Mouse (Mus musculus): Measurements from ENCODE around the gene Ndufv1.
"Not testable (repeated sequence)": the region's sequence is repeated elsewhere in the genome, so short reads cannot be mapped to it uniquely, and the experiment has no call there.

Ndufv1 gene

DNA sequence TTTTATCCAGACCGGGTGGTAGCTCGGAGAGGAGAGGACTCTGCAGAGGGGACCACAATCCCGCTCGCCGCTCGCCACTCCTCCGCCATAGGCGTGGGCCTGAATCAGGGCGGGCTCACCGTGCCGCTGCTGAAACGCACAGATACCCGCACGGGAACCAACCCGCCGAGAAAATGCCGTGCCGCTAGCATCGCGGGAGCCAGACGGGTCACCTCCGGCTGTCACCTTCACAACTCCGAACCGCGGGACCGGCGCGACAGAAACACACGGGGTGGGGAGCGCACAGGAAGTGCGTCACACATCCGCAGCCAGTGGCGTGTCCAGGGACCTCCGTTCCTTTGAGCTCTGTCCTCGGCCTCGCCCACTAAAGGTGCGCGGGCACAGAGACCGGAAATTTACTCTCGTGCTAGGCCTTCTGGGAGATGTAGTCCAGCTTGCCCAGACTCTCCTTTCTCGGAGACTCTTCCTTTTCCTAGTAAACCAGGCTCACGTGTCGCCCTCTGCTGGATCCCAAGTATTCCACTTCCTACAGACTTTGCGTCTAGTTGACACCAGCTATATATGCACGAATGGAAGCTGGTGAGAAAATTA lies at the start of gene Ndufv1:
Ndufv1 (minus strand) TSS at position 375 of the 591 bp plus-strand sequence.
- in situ Hi-C loops (cut with MseI, MboI), result no loop called here

DNA sequence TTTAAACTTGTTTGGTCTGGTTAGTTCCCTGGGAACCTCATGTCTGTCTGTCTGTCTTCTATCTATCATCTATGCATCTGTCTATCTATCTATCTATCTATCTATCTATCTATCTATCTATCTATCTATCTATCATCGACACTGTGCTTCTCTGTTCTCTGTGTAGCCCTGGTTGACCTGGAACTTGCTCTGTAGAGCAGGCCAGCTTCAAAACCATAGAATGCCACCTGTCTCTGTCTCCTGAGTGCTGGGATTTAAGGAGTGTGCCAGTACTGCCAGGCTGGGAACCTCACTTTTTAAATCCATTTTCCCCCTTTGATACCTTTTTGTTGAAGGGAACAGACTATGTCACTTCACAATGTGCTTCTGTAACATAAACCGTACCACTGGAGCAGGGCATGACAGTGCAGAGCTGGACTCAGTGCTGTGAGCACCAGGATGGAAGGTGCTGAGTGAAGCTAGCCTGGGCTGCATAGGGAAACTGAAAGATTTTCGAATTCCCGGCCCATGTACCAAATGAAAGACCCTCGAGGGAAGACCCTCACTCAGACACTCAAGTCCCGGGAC lies 48.4 kb upstream of the Ndufv1 start:
- in situ Hi-C loops (cut with MseI, MboI), result no loop called here

DNA sequence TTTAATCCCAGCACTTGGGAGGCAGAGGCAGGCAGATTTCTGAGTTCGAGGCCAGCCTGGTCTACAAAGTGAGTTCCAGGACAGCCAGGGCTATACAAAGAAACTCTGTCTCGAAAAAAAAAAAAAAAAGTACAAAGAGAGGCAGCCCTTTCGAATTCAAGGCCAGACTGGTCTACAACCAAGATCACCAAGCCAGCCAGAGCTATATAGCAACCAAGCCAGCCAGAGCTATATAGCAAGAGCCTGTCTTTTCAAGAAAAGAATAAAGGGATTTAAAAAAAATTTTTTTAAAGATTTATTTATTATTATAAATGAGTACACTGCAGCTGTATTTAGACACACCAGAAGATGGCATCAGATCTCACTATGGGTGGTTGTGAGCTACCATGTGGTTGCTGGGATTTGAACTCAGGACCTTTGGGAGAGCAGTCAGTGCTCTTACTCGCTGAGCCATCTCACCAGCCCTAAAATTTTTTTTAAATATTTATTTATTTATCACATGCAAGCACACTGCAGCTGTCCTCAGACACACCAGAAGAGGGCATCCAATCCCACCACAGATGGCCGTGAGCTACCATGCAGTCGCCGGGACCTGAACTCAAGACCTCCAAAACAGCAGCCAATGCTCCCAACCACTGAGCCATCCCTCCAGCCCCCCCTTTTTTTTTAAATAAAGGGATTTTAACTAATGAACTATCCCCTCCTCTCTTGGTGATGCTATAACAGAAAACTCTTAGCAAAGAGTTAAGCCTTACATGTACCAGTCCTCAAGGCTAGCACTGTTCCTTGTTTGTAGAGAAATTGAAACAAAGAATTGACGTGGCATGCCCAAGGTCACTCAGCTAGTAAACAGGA lies 47.7 kb upstream of the Ndufv1 start:
- in situ Hi-C loops (cut with MseI, MboI), result not testable (repeated sequence)

DNA sequence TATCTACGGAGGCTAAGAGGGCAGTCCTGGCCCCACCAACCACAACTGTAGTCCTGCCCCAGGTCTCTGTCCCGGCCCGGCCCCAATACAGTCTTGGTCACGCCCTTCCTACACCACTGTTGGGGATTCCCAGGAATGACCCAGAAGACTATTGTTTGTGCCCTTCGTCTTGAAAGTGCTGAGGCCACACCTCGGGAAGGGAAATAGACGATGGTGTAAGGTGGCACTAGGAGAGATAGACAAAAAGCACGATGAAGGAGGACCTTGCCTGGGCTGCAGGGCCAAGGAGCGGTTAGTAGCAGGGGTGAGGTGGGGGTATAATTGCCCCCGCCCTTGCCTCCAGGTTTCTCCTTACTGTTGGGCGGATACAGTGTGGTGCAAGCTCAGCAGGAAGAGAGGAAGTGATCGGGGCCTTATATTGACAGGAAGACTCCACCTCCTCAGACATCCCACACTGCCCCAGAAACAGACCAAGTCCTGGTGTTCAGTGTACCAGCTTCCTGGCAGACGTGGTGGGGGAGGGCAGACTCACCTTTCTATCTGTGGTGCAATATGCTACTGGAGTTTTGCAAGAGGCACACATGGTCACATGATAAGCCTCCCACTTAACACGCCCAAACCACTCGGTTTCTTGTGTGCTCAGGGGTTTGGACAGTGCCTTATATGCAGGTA lies 46.6 kb upstream of the Ndufv1 start, which contains the start of gene Gstp3:
Gstp3 (minus strand) TSS at position 501 of the 672 bp plus-strand sequence.
- in situ Hi-C loops (cut with MseI, MboI), result no loop called here

DNA sequence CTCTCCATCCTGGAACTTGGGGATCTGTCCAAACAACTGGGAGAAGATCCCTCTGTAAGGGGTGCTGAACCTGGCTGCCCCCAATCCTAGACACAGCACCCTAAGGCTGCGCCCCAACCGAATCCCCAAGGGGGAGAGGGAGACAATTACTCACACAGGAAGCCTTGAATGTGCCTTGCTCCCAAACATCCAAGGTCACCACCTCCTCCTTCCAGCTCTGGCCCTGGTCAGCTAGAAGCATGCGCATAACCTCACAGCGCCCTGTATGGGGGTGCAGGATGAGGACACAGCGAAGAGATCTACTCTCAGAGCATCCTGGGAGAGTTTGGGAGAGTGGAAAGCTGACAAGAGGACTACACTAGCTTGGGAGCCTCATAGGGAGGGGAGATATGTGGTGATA lies 46.0 kb upstream of the Ndufv1 start:
- in situ Hi-C loops (cut with MseI, MboI), result no loop called here

DNA sequence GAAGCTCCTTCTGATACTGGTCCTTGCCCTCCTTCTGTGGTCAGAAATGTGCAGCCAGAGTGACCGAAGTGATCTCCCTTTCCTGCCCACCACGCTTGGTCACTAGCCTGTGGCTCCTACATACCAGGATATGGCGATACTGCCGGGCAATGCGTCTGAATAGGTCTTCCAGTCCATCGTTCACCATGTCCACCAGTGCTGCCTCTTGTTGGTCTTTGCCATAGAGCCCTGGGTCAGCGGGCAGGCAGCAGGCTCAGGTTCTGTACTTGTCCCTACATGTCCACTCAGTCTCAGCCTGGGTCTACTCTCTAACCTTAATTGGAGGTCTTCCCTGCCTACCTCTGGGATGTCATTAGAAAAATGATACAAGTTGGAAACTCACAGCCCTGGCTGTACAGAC lies 45.4 kb upstream of the Ndufv1 start:
- in situ Hi-C loops (cut with MseI, MboI), result no loop called here

DNA sequence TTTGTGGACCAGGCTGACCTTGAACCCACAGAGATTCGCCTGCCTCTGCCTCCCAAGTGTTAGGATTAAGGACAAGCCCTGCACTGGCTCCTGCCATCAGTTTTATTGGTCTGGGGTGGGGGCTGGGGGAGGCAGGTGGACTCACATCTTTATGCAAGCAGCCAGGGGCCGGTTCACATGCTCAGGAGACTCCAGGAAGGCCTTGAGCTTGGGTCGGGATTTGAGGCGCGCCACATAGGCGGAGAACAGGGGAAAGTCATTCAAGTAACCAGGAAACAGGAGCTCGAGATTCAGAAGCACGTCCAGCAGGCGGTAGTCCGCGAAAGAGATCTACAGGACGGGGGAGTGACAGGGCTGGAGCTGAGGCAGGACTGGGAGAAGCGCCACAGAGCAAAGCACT lies 44.8 kb upstream of the Ndufv1 start:
- in situ Hi-C loops (cut with MseI, MboI), result no loop called here

DNA sequence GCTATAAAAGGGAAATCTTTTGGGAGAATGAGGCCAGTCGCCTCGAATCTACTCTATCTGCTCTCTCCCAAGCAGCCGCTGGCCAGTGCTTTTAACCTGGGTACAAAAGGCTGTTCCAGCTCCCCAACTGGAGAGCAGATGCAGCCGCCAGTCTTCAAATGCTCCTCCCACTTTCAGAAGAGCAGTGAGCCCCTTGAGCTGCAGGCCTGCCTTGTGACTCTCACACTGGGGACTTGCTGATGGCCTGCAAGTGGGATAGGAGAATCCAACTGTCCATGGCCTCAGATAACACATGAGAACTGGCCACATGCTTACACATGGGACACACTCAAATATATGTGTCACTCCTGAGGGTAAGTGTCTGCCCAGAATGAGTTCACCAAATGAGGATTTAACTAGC lies 44.1 kb upstream of the Ndufv1 start:
- in situ Hi-C loops (cut with MseI, MboI), result no loop called here

DNA sequence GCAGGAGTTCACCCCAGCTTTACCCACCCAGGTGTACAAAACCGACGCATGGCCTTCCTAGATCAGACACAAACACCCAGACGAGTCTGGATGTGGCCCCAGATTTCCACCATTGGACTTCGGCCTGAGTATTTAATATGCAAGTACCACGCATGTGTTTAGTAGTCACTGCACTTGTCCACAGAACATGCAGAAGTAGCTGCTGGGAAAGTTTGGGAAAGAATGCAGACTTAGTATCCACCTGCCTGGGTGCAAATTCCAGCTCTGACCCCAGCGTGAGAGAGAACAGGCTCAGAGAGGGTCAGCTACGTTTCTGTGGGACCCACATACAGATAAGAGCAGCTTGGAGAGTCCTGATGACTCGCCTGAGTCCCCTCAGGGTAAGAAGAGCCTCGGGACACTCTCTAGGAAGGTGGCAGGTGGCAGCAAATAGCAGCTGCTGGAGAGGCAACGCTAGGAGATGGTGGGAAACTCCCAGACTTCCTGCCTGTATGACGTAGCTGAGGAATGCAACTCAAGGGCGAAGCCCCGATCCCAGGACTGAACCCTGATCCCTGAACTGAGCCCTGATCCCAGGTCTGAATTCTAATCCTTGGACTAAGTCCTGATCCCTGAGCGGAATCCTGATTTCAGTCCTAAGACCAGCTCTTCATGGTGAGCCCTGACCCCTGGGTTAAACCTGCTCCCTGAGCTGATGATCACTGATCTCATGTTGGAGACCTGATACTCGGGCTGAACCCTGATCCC lies 43.5 kb upstream of the Ndufv1 start:
- in situ Hi-C loops (cut with MseI, MboI), result no loop called here

DNA sequence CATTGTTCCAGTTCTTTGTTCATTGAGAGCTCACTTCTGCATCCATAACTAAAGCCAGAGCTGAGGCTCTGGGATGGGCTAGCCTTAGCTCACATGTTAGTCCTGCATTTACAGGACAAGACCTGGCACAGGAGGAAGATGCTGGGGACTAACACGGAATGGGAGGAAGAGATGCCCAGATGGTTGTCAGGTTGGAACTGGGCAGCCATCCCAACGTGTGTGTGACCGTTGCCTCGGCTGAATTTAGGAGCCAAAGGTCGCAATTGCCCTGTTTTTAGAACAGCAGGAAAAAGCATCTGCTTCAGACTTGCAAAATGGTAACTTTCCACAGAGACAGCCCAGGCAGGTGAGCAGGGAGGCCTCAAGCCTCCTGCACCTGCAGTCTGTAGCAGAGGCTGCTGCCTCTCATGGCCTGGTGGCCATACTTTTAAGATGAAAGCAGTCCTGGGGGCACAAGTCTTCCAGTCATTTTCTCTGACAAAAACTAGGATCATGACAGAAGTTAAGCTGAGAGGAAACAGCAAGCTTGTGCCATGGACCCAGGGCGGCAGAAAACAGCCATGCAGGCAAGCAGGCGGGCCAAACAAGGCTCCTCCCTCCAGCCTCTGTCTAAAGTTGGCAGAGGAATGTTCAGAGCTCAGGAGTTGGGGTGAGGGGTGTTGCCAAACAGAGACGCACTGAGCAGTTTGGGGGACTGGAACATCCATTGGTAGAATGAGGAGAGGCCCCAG lies 42.8 kb upstream of the Ndufv1 start:
- in situ Hi-C loops (cut with MseI, MboI), result no loop called here

DNA sequence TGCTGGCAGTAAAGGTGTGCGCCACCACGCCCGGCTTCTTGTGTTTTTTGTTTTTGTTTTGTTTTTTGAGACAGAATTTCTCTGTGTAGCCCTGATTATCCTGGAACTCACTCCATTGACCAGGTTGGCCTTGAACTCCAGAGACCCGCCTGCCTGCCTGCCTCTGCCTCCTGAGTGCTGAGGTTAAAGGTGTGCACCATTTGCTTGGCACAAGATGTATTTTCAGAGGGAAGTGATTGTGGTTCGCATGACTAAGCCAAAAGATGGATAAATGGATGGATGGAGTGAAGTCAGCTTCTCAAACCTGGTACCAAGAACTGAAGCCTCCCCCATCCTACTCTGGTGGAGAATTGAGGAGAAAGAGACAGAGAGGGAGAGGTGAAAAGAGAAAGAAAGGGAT lies 42.0 kb upstream of the Ndufv1 start:
- in situ Hi-C loops (cut with MseI, MboI), result loop anchor here (5.0 kb wide), 2 partner anchors 33 to 37 kb away; no protein-coding TSS in a partner anchor

DNA sequence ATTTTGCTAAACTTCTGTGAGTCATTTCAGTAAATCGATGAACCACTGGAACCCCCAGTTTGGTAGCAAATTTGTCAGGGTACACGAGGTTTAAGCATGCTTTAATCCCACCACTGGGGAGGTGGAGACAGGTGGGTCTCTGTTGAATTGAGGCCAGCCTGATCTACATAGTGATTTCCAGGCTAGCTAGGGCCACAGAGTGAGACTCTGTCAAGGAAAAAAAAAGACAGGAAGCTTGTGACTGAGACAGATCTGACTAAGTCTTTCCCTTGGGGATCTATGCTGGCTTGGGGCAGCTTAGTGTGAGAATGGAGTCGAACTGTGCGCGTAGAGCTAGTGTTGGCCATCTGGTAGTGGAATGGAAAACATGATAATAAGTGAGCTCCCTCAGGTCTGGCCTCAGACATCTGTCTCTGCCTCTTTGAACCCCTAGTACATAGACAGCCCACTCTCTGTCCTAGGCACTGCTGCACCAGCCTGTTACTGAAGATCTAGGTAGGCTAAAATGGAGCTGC lies 40.0 kb upstream of the Ndufv1 start:
- in situ Hi-C loops (cut with MseI, MboI), result loop anchor here (5.0 kb wide), 2 partner anchors 35 kb away; no protein-coding TSS in a partner anchor

DNA sequence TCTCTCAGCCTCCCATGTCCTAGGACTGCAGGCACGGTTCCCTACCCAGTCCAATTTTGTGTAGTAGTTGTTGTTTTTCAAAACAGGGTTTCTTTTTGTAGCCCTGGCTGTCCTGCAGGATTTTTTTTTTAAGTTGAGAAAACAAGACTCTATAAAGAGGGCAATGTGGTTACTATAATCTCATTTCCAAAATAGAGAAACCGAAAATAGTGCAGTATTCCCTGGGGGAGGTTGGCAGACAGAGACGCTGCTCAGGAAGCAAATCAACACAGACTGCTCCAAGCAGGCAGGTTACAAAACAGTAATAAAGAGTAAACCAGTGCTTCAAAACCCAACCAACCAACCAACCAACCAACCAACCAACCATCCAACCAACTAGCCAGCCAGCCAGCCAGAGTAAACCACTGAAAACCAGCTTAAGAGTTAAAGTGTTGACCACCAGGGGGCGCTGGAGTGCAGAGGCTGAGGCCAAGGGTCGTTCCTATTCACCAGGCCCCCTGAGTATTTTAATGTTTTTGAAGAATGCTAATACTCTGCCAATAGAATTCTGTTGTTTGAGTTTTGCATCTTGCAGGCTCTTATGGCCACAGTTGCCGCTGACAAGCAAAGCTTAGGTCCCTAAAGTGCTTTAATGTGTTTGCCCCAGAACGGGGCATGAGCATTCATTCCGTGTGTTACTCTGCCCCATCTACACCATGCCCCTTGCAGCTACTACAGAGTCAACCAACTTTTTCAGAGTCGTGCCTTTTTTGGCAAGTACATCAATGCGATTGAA lies 39.3 kb upstream of the Ndufv1 start:
- in situ Hi-C loops (cut with MseI, MboI), result loop anchor here (5.0 kb wide), 2 partner anchors 35 kb away; no protein-coding TSS in a partner anchor

DNA sequence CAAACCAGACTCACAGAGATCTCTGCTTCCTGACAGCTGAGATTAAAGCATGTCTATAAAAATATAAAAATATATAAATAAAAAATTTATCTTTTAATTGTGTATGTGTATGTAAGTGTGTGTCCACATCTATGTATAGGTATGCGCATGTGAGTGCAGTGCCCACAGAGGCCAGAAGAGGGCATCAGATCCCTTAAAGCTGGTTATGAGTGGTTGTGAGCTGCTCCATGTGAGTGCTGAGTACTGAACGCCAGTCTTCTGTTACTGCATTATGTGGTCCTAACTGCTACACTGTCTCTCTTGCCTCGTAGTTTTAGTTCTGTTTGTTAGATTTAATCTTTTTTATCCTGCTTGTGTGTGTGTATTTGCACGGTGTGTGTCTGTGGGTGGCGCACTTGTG lies 38.4 kb upstream of the Ndufv1 start:
- in situ Hi-C loops (cut with MseI, MboI), result loop anchor here (5.0 kb wide), 2 partner anchors 34 to 36 kb away; no protein-coding TSS in a partner anchor

DNA sequence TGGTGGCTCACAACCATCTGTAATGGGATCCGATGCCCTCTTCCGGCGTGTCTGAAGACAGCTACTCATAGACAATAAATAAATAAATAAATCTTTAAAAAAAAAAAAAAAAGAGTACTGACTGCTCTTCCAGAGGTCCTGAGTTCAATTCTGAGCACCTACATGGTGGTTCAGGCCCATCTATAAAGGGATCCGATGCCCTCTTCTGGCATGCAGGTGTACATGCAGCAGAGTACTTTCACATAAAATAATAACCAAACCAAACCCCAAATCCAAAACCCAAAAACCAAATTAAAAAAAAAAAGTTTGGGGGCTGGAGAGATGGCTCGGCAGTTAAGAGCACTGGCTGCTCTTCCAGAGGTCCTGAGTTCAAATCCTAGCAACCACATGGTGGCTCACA lies 36.5 kb upstream of the Ndufv1 start:
- in situ Hi-C loops (cut with MseI, MboI), result not testable (repeated sequence)

DNA sequence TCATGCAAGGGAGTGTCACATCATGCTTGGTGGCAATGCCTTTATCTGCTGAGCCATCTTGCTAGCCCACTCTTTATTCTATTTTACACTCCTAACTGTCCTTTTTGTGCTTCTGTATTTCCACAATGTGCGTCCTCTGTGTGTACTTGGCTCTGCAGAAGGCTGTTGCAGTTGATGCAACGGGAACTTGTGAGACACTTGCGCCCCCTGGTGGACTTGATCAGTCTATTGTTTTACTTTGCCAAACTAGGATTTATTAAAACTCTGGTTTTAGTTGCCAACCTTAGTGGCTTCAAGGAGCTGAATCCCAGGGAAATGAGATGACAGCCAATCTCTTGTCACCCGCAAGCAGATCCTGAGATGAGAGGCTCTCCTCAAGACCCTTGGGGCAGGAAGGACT lies 35.3 kb upstream of the Ndufv1 start:
- in situ Hi-C loops (cut with MseI, MboI), result no loop called here

DNA sequence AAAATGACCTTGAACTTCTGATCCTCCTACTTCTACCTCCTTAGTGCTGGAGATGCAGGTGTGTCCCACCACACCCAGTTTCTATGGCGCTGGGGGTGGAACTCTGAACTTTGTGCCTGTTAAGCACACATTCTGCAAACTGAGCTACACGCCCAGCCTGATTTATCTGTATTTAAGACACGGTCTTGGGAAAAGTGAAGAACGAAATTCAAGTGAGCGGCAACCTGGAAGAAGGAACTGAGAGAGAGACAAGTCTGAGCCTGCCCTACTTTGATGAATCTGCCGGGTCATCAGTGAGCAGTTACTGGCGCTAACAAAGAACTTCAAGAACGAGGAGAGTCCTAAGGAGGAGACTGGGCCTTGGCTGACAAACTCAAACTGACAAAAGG lies 34.3 kb upstream of the Ndufv1 start:
- in situ Hi-C loops (cut with MseI, MboI), result no loop called here

DNA sequence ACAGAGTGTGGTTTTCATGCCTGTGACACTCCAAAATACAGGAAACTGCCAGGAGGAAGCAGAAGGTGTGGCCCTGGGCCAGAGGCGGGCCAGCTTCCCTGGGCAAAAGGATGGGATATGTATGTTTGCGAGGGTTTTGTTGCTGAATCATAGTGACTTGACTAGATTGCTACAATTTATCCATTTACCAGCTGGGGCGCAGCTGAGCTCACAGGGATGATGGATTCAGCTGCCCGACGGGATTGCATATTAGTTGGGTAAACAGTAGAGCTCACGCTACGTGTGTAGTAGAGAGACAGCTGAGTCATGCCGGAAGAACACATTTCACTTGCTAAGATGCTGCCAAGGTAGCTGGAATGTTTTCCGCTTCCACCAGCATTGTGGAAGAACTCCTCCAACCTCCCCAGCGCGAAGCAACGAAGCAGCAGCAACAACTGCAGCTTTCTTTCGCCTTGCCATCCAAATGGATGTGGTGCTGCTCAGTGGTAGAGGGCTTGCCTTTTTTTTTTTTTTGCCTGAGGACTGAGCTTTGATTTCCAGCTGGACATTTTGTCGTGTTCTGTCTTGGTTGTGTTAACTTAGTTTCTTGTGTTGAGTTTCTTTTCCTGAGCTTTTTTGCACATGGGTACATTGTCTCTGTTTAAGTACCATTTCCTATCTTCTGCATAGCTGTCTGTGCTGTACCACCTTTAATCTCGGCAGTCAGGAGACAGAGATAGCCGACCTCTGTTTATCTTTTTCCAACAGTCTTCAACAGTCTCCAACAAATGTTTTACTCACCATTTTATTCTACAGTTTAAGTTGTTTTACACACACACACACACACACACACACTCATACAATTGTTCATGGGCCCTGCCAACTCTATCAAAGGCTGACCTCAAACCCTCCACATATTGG lies 33.6 kb upstream of the Ndufv1 start, which contains the start of gene Gstp2:
Gstp2 (minus strand) TSS at position 58 of the 900 bp plus-strand sequence.
- in situ Hi-C loops (cut with MseI, MboI), result no loop called here

Measured in mouse trophoblast stem cell (cell line).